Mouse (Mus musculus) liver, embryonic 14.5 days (tissue): ENCODE data around the gene Pebp1.

Source experiments
- CTCF ChIP-seq: IDR thresholded peaks from 2 replicates; pipeline ENCODE4 v1.5.1; 2016; ENCODE audit warnings: antibody characterized with exemption, low read depth, control low read depth
- EP300 ChIP-seq: IDR thresholded peaks from 2 replicates; pipeline ENCODE4 v1.6.1; 2016; ENCODE audit warnings: antibody characterized with exemption, low read depth

GRCm38 (mm10) chr5:117290081-117290480 lies 2.7 kb upstream of the Pebp1 start:
- TF ChIP-seq CTCF (peak; percentile 51), EP300 (no peak)
